Mouse (Mus musculus) MEL (cell line): ENCODE data around the gene Grm2. TPM values are rescaled to one million over a fixed set of nuclear protein-coding genes. Genes with fewer than 3 reads are reported as not detected.

Source experiments
- DNase-seq: peaks from one replicate; pipeline ENCODE4 v3.0.0; 2011; ENCODE audit warnings: low read depth, low spot score
- H3K27ac ChIP-seq: 2 replicates; pipeline ENCODE4 v1.5.1; 2012; ENCODE audit warnings: low read depth, mild to moderate bottlenecking, control low read depth, low read length, moderate library complexity; ENCODE audit not compliant: control insufficient read depth
- H3K27me3 ChIP-seq, 2 experiments: fragments of 150-350 bp in 1 of 2; sonication (generic) in 1 of 2; 2 replicates each; pipeline ENCODE4 v1.6.1; 2012; ENCODE audit warnings: low read length in 2 of 2, mild to moderate bottlenecking in 2 of 2, improper control_type of control experiment in 1 of 2, moderate library complexity in 1 of 2; ENCODE audit not compliant: insufficient read depth in 2 of 2, control insufficient read depth in 1 of 2
- H3K36me3 ChIP-seq, 2 experiments: 2 replicates each; pipeline ENCODE4 v1.6.1; 2012 to 2014; ENCODE audit warnings: low read length in 2 of 2, improper control_type of control experiment in 1 of 2, inconsistent platforms in 1 of 2, mild to moderate bottlenecking in 1 of 2; ENCODE audit not compliant: insufficient read depth in 2 of 2, control insufficient read depth in 1 of 2
- H3K4me1 ChIP-seq, 2 experiments: fragments of 150-350 bp in 1 of 2; sonication (generic) in 1 of 2; 2 replicates each; pipeline ENCODE4 v1.6.1; 2012; ENCODE audit warnings: low read length in 2 of 2, improper control_type of control experiment in 1 of 2, mild to moderate bottlenecking in 1 of 2; ENCODE audit not compliant: insufficient read depth in 2 of 2, control insufficient read depth in 1 of 2
- H3K4me3 ChIP-seq, 2 experiments: fragments of 150-350 bp in 1 of 2; sonication (generic) in 1 of 2; 2 replicates each; pipeline ENCODE4 v1.5.1; 2012; ENCODE audit warnings: low read depth in 2 of 2, low read length in 2 of 2, mild to moderate bottlenecking in 2 of 2, moderate library complexity in 2 of 2, control low read depth in 1 of 2, improper control_type of control experiment in 1 of 2; ENCODE audit not compliant: control insufficient read depth in 1 of 2, insufficient read depth in 1 of 2
- H3K79me2 ChIP-seq: 2 replicates; pipeline ENCODE4 v1.6.1; 2012; ENCODE audit warnings: mild to moderate bottlenecking, low read length, moderate library complexity; ENCODE audit not compliant: control insufficient read depth, poor library complexity, insufficient read depth
- H3K9ac ChIP-seq: 2 replicates; pipeline ENCODE4 v1.6.1; 2012; ENCODE audit warnings: low read depth, mild to moderate bottlenecking, control low read depth, low read length, moderate library complexity; ENCODE audit not compliant: control insufficient read depth, poor library complexity, severe bottlenecking
- H3K9me3 ChIP-seq: fragments of 150-350 bp; sonication (generic); replicated peaks from 2 replicates; pipeline ENCODE4 v1.6.1; 2012; ENCODE audit warnings: mild to moderate bottlenecking, low read length, improper control_type of control experiment, moderate library complexity; ENCODE audit not compliant: insufficient read depth
- BHLHE40 ChIP-seq: IDR thresholded peaks from 2 replicates; pipeline ENCODE4 v1.6.1; 2012; ENCODE audit warnings: low read depth, mild to moderate bottlenecking, inconsistent platforms, low read length, improper control_type of control experiment, borderline replicate concordance
- CHD1 ChIP-seq: IDR thresholded peaks from 2 replicates; pipeline ENCODE4 v1.6.1; 2012; ENCODE audit warnings: low read depth, mild to moderate bottlenecking, inconsistent platforms, low read length, improper control_type of control experiment
- CHD2 ChIP-seq: IDR thresholded peaks from 2 replicates; pipeline ENCODE4 v1.6.1; 2011; ENCODE audit warnings: low read length, improper control_type of control experiment
- E2F4 ChIP-seq: IDR thresholded peaks from 2 replicates; pipeline ENCODE4 v1.6.1; 2011; ENCODE audit warnings: low read depth, low read length, improper control_type of control experiment, borderline replicate concordance
- ELF1 ChIP-seq: IDR thresholded peaks from 2 replicates; pipeline ENCODE4 v1.6.1; 2014; ENCODE audit warnings: low read depth, mild to moderate bottlenecking, inconsistent platforms, low read length, improper control_type of control experiment, moderate library complexity
- EP300 ChIP-seq, 2 experiments: IDR thresholded peaks; 2 replicates each; pipeline ENCODE4 v1.6.1; 2011; ENCODE audit warnings: improper control_type of control experiment in 2 of 2, low read length in 2 of 2, low read depth in 1 of 2, mild to moderate bottlenecking in 1 of 2
- ETS1 ChIP-seq: IDR thresholded peaks from 2 replicates; pipeline ENCODE4 v1.6.1; 2012; ENCODE audit warnings: low read depth, mild to moderate bottlenecking, inconsistent platforms, low read length, improper control_type of control experiment, moderate library complexity
- GABPA ChIP-seq: IDR thresholded peaks from 2 replicates; pipeline ENCODE4 v1.6.1; 2012; ENCODE audit warnings: low read depth, mild to moderate bottlenecking, inconsistent platforms, low read length, improper control_type of control experiment, moderate library complexity
- GATA1 ChIP-seq: IDR thresholded peaks from 2 replicates; pipeline ENCODE4 v1.6.1; 2011; ENCODE audit warnings: low read depth, low read length, improper control_type of control experiment
- HCFC1 ChIP-seq: IDR thresholded peaks from 2 replicates; pipeline ENCODE4 v1.6.1; 2012; ENCODE audit warnings: low read depth, mild to moderate bottlenecking, inconsistent platforms, low read length, improper control_type of control experiment, moderate library complexity
- KAT2A ChIP-seq: conservative IDR thresholded peaks from 2 replicates; pipeline ENCODE4 v1.6.1; 2012; ENCODE audit warnings: low read depth, low read length, improper control_type of control experiment, inconsistent platforms
- MAFK ChIP-seq: IDR thresholded peaks from 2 replicates; pipeline ENCODE4 v1.6.1; 2011; ENCODE audit warnings: low read depth, mild to moderate bottlenecking, low read length, improper control_type of control experiment, borderline replicate concordance
- MAX ChIP-seq: IDR thresholded peaks from 2 replicates; pipeline ENCODE4 v1.6.1; 2011; ENCODE audit warnings: low read length, improper control_type of control experiment
- MEF2A ChIP-seq: IDR thresholded peaks from 2 replicates; pipeline ENCODE4 v1.6.1; 2014; ENCODE audit warnings: low read depth, mild to moderate bottlenecking, inconsistent platforms, low read length, improper control_type of control experiment; ENCODE audit not compliant: poor library complexity, insufficient replicate concordance, severe bottlenecking; ENCODE audit errors: extremely low read depth
- MYB ChIP-seq: IDR thresholded peaks from 2 replicates; pipeline ENCODE4 v1.6.1; 2011; ENCODE audit warnings: mild to moderate bottlenecking, low read depth, low read length, improper control_type of control experiment
- NRF1 ChIP-seq: IDR thresholded peaks from 2 replicates; pipeline ENCODE4 v1.6.1; 2014; ENCODE audit warnings: low read depth, mild to moderate bottlenecking, inconsistent platforms, low read length, improper control_type of control experiment, moderate library complexity; ENCODE audit not compliant: poor library complexity, insufficient read depth, severe bottlenecking
- POLR2AphosphoS5 ChIP-seq: IDR thresholded peaks from 2 replicates; pipeline ENCODE4 v1.6.1; 2012; ENCODE audit warnings: low read depth, borderline replicate concordance, mild to moderate bottlenecking, inconsistent platforms, low read length, moderate library complexity, mixed read lengths
- RCOR1 ChIP-seq: IDR thresholded peaks from 2 replicates; pipeline ENCODE4 v1.6.1; 2012; ENCODE audit warnings: low read depth, mild to moderate bottlenecking, inconsistent platforms, low read length, improper control_type of control experiment
- SIN3A ChIP-seq: IDR thresholded peaks from 2 replicates; pipeline ENCODE4 v1.6.1; 2012; ENCODE audit warnings: low read length, improper control_type of control experiment, inconsistent platforms
- SMC3 ChIP-seq: IDR thresholded peaks from 2 replicates; pipeline ENCODE4 v1.6.1; 2011; ENCODE audit warnings: low read depth, low read length, improper control_type of control experiment
- TAL1 ChIP-seq: IDR thresholded peaks from 2 replicates; pipeline ENCODE4 v1.6.1; 2012; ENCODE audit warnings: mild to moderate bottlenecking, inconsistent platforms, low read length, moderate library complexity, mixed read lengths
- TCF12 ChIP-seq: IDR thresholded peaks from 2 replicates; pipeline ENCODE4 v1.6.1; 2014; ENCODE audit warnings: low read depth, mild to moderate bottlenecking, inconsistent platforms, low read length, improper control_type of control experiment, moderate library complexity
- UBTF ChIP-seq: IDR thresholded peaks from 2 replicates; pipeline ENCODE4 v1.6.1; 2012; ENCODE audit warnings: low read depth, mild to moderate bottlenecking, inconsistent platforms, low read length, improper control_type of control experiment, moderate library complexity, borderline replicate concordance; ENCODE audit not compliant: insufficient read depth
- USF2 ChIP-seq, 2 experiments: IDR thresholded peaks; 2 replicates each; pipeline ENCODE4 v1.6.1; 2011 to 2012; ENCODE audit warnings: improper control_type of control experiment in 2 of 2, low read length in 2 of 2, borderline replicate concordance in 1 of 2, inconsistent platforms in 1 of 2, low read depth in 1 of 2, mild to moderate bottlenecking in 1 of 2; ENCODE audit not compliant: insufficient read depth in 1 of 2
- ZKSCAN1 ChIP-seq: IDR thresholded peaks from 2 replicates; pipeline ENCODE4 v1.6.1; 2012; ENCODE audit warnings: low read depth, mild to moderate bottlenecking, inconsistent platforms, low read length, improper control_type of control experiment, moderate library complexity
- ZMIZ1 ChIP-seq: IDR thresholded peaks from 2 replicates; pipeline ENCODE4 v1.6.1; 2012; ENCODE audit warnings: low read depth, mild to moderate bottlenecking, inconsistent platforms, low read length, improper control_type of control experiment, moderate library complexity
- ZNF384 ChIP-seq: IDR thresholded peaks from 2 replicates; pipeline ENCODE4 v1.6.1; 2012; ENCODE audit warnings: low read depth, mild to moderate bottlenecking, inconsistent platforms, low read length, improper control_type of control experiment
- polyA plus RNA-seq, 2 experiments: library from polyadenylated mRNA; stranded (reverse) in 1 of 2; unstranded in 1 of 2; fragments of >175 nt in 1 of 2; fragments of >200 nt in 1 of 2; gene quantifications; 2 replicates each; pipeline versions ENCODE4 v1.2.1 to v1.2.4; 2012; ENCODE audit warnings: low replicate concordance in 2 of 2, low read depth in 1 of 2; ENCODE audit not compliant: insufficient read length in 2 of 2, insufficient read depth in 1 of 2, missing spikeins in 1 of 2
- total RNA-seq: library from RNA; depleted of rRNA; stranded (reverse); fragments of 300-350 nt; gene quantifications from 2 replicates; pipeline ENCODE4 v1.2.3, GENCODE M21; 2012

The Grm2 gene
- total and polyA plus RNA-seq, 3 experiments, result not detected

DNA sequence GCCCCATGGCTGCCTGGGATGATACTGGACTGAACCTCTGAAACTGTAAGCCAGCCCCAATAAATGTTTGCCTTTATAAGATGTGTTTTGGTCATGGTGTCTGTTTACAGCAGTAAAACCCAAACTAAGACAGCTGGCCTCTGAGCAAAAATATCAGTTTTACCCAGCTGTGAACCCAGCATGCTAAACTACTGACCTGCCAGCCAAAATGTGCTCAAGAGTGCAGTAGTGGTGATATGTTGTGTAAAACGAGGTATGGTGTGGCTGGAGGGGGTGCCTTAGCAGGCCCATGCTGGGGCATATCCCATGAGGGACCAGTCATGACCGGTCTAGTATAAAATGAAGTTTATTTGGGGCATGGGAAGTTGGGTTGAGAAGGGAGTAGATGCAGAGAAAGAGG, 41.9 kb downstream of the Grm2 start:
- Histone ChIP-seq H3K27ac (no peak overlapping the region), H3K4me1 (no peaks in the 10 kb centered on the region), H3K27me3 (peaks cover 6 to 18% of the 10 kb centered on the region in 2 experiments), H3K79me2 (no peaks in the 10 kb centered on the region), H3K9me3 (no peaks in the 10 kb centered on the region), H3K36me3 (no peaks in the 10 kb centered on the region), H3K9ac (no peak overlapping the region), H3K4me3 (no peak overlapping the region)
- TF ChIP-seq ELF1 (no peak), ZMIZ1 (no peak), HCFC1 (no peak), MAFK (no peak), MYB (no peak), ZKSCAN1 (no peak), E2F4 (no peak), MAX (no peak), ZNF384 (no peak), CHD1 (no peak), SIN3A (no peak), EP300 (IDR thresholded peaks at IDR 0.05; ENCODE audit: low read depth in 1 of 2, low read length in 2 of 2) (no peak), NRF1 (no peak), GATA1 (no peak), ETS1 (no peak), TAL1 (no peak), TCF12 (no peak)
- no peak for DNase-seq

- DNase-seq, result no peak
- peaks cover 6 to 25% of the 10 kb centered on the region in 2 experiments; a peak in 3 of 4 replicates for H3K27me3 ChIP-seq
- no peaks in the 10 kb centered on the region for H3K9me3 ChIP-seq
- H3K4me1 ChIP-seq, result no peaks in the 10 kb centered on the region
- no peak overlapping the region for H3K27ac ChIP-seq
- no peaks in the 10 kb centered on the region for H3K36me3 ChIP-seq
- no peaks in the 10 kb centered on the region for H3K79me2 ChIP-seq
- no peak overlapping the region for H3K9ac ChIP-seq
- TF ChIP-seq UBTF (no peak), MAFK (no peak), BHLHE40 (no peak), RCOR1 (no peak), MEF2A (no peak), TCF12 (no peak), CHD2 (no peak), KAT2A (no peak), SMC3 (no peak), E2F4 (no peak), GABPA (no peak), ELF1 (no peak), POLR2AphosphoS5 (no peak), MYB (no peak), CHD1 (no peak), ETS1 (no peak), USF2 (IDR thresholded peaks at IDR 0.05; ENCODE audit: borderline replicate concordance in 1 of 2, insufficient read depth in 1 of 2, low read depth in 1 of 2, low read length in 2 of 2) (no peak)
- H3K4me3 ChIP-seq, result no peak overlapping the region
Observed at GRCm38 (mm10) chr9:106610727-106611126, 45.2 kb downstream of the Grm2 start.
